Mouse (Mus musculus): ENCODE measurements around the gene Kcnh1. TPM values are rescaled to one million over a fixed set of nuclear protein-coding genes. Genes with fewer than 3 reads are reported as not detected.

Gene Kcnh1
- polyA plus RNA-seq, 1 experiment: 0.85 TPM

DNA sequence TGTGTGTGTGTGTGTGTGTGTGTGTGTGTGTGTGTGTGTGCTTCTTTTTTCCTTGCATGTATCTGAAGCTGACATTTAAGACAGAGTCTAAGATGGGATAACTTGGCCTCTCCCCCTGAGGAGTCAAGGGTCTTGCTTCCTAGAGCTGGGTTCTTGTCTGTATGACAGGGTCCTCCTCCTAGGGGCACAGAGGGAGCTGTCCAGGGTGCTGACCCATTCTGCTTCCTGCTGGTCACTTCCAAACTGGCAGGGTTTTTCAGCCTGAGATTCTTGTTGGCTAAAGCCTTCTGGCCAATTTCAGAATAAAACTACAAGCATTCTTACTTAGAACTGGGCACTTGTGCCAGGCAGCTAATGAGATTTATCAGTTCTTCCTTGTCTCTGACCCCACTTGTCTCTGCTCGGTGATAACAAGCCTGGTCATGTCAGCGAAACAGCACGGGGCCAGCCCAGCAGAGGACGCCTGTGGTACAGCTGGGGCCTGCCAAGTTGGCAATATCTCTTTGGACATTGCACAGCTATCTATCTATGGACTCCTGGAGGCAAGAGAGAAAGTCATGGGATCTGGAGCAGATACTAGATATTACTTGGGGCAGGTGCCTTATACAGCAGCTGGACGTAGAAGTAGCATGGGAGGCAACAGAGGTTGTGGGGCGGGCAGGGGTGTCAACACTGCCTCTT is 267.1 kb downstream of the Kcnh1 start:
- 80% methylated on average over 6 of the region's 6 CpGs for WGBS
- H3K36me3 ChIP-seq (ENCODE audit: control insufficient read depth, insufficient read depth, low read length): no peaks in the 10 kb centered on the region
- H3K4me3 ChIP-seq (ENCODE audit: extremely low read depth, insufficient read depth, insufficient read length): no peak overlapping the region
- DNase-seq (ENCODE audit: low read depth in 1 of 2, low spot score in 2 of 2): no peak
- H3K27me3 ChIP-seq (ENCODE audit: control insufficient read depth, insufficient read depth, low read length): no peaks in the 10 kb centered on the region
- no peaks in the 10 kb centered on the region for H3K4me1 ChIP-seq (ENCODE audit: control insufficient read depth, insufficient read depth, insufficient read length)
- TF ChIP-seq CTCF (IDR thresholded peaks at IDR 0.05; ENCODE audit: extremely low read depth, insufficient read depth, insufficient read length, insufficient replicate concordance): no peak
- TF ChIP-seq POLR2A (IDR thresholded peaks at IDR 0.05; ENCODE audit: low read depth, low read length): no peak
- H3K27ac ChIP-seq (ENCODE audit: insufficient read depth, low read length): no peak overlapping the region

DNA sequence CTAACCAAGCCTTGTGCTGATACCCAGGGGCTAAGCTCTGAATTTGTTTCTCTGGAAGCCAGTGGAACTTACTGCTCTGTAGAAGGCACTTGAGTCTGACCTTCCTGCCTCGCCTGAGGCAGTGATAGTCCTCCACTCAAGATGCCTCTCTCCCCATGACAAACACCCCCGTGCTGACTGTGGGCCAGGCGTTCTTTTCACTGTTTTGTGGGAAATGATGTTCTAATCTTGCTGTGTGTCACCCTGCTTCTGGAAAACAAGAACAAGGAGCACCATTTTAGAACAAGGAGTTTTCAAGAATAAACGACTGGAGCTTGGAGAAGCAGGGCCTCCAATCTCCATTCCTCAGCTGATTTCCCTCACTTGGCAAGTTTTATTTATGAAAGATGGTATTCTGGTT is 273.2 kb downstream of the Kcnh1 start:
- no peak overlapping the region for H3K4me3 ChIP-seq (ENCODE audit: extremely low read depth, insufficient read depth, insufficient read length)
- WGBS: 72% methylated on average over 4 of the region's 4 CpGs
- H3K27ac ChIP-seq (ENCODE audit: insufficient read depth, low read length): no peak overlapping the region
- no peaks in the 10 kb centered on the region for H3K36me3 ChIP-seq (ENCODE audit: control insufficient read depth, insufficient read depth, low read length)
- H3K27me3 ChIP-seq (ENCODE audit: control insufficient read depth, insufficient read depth, low read length): no peaks in the 10 kb centered on the region
- no peak for DNase-seq (ENCODE audit: low read depth in 1 of 2, low spot score in 2 of 2)
- H3K4me1 ChIP-seq (ENCODE audit: control insufficient read depth, insufficient read depth, insufficient read length): no peaks in the 10 kb centered on the region
- TF ChIP-seq POLR2A (IDR thresholded peaks at IDR 0.05; ENCODE audit: low read depth, low read length) (no peak), CTCF (IDR thresholded peaks at IDR 0.05; ENCODE audit: extremely low read depth, insufficient read depth, insufficient read length, insufficient replicate concordance) (no peak)

- no peaks in the 10 kb centered on the region for H3K36me3 ChIP-seq (ENCODE audit: control insufficient read depth, insufficient read depth, low read length)
- H3K4me3 ChIP-seq (ENCODE audit: extremely low read depth, insufficient read depth, insufficient read length): no peak overlapping the region
- no peak overlapping the region for H3K27ac ChIP-seq (ENCODE audit: insufficient read depth, low read length)
- no peak for DNase-seq (ENCODE audit: low read depth in 1 of 2, low spot score in 2 of 2)
- no peaks in the 10 kb centered on the region for H3K27me3 ChIP-seq (ENCODE audit: control insufficient read depth, insufficient read depth, low read length)
- TF ChIP-seq POLR2A (IDR thresholded peaks at IDR 0.05; ENCODE audit: low read depth, low read length) (no peak), CTCF (IDR thresholded peaks at IDR 0.05; ENCODE audit: extremely low read depth, insufficient read depth, insufficient read length, insufficient replicate concordance) (no peak)
- WGBS: 65% methylated on average over 4 of the region's 4 CpGs
- no peaks in the 10 kb centered on the region for H3K4me1 ChIP-seq (ENCODE audit: control insufficient read depth, insufficient read depth, insufficient read length)
These were observed 281.8 kb downstream of the Kcnh1 start for GRCm38 (mm10) chr1:192472366-192472765.

- Histone ChIP-seq H3K4me3 (ENCODE audit: extremely low read depth, insufficient read depth, insufficient read length) (no peak overlapping the region), H3K27me3 (ENCODE audit: control insufficient read depth, insufficient read depth, low read length) (no peaks in the 10 kb centered on the region), H3K4me1 (ENCODE audit: control insufficient read depth, insufficient read depth, insufficient read length) (no peaks in the 10 kb centered on the region), H3K27ac (ENCODE audit: insufficient read depth, low read length) (no peak overlapping the region), H3K36me3 (ENCODE audit: control insufficient read depth, insufficient read depth, low read length) (no peaks in the 10 kb centered on the region)
- 90% methylated on average over 6 of the region's 6 CpGs for WGBS
- TF ChIP-seq CTCF (IDR thresholded peaks at IDR 0.05; ENCODE audit: extremely low read depth, insufficient read depth, insufficient read length, insufficient replicate concordance): no peak
- TF ChIP-seq POLR2A (IDR thresholded peaks at IDR 0.05; ENCODE audit: low read depth, low read length): no peak
- no peak for DNase-seq (ENCODE audit: low read depth in 1 of 2, low spot score in 2 of 2)
These were observed 282.6 kb downstream of the Kcnh1 start for GRCm38 (mm10) chr1:192473134-192473533.

DNA sequence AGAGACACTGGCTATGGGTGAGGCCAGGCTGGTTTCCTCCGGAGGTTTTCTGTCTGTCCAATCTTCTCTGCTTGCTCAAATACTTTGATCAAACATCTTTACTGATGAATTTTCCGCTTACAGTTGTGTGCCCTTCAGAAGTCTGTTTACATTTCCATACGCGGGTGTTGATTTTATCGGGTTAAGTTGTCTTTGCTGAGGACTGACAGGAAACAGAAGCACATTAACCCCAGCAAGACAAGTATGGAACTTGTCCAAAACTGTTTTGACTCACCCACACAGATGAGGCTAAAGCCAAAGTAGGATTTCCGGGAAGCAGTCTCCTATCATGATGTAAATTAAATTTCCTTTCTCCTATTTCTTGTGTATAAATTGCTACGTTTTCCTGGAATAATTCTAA is 286.1 kb downstream of the Kcnh1 start:
- TF ChIP-seq POLR2A (IDR thresholded peaks at IDR 0.05; ENCODE audit: low read depth, low read length) (no peak), CTCF (IDR thresholded peaks at IDR 0.05; ENCODE audit: extremely low read depth, insufficient read depth, insufficient read length, insufficient replicate concordance) (no peak)
- no peak overlapping the region for H3K27ac ChIP-seq (ENCODE audit: insufficient read depth, low read length)
- WGBS: 51% methylated on average over 7 of the region's 7 CpGs
- no peaks in the 10 kb centered on the region for H3K36me3 ChIP-seq (ENCODE audit: control insufficient read depth, insufficient read depth, low read length)
- H3K4me3 ChIP-seq (ENCODE audit: extremely low read depth, insufficient read depth, insufficient read length): no peak overlapping the region
- no peak for DNase-seq (ENCODE audit: low read depth in 1 of 2, low spot score in 2 of 2)
- H3K27me3 ChIP-seq (ENCODE audit: control insufficient read depth, insufficient read depth, low read length): no peaks in the 10 kb centered on the region
- H3K4me1 ChIP-seq (ENCODE audit: control insufficient read depth, insufficient read depth, insufficient read length): no peaks in the 10 kb centered on the region

DNA sequence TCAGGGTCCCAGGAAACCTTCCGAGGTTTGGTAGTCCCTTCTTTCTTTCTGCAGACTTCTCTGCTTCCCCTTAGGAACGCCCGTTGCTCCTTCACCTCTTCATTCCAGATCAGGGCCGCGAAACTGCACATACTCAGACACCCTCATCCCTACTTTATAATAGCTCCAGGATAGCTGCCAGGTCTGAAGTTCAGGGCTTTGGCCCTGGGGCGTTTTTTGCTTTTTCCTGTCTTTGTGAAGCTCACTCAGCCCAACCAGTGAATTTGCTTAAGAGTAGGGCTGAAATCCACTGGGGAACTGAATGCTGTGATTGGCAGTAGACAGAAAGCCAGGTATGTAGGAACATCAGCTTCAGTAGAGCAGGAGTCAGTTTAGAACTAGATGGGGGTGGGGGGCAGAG is 287.0 kb downstream of the Kcnh1 start:
- DNase-seq (ENCODE audit: low read depth in 1 of 2, low spot score in 2 of 2): no peak
- Histone ChIP-seq H3K27ac (ENCODE audit: insufficient read depth, low read length) (no peak overlapping the region), H3K27me3 (ENCODE audit: control insufficient read depth, insufficient read depth, low read length) (no peaks in the 10 kb centered on the region), H3K4me1 (ENCODE audit: control insufficient read depth, insufficient read depth, insufficient read length) (no peaks in the 10 kb centered on the region), H3K4me3 (ENCODE audit: extremely low read depth, insufficient read depth, insufficient read length) (no peak overlapping the region), H3K36me3 (ENCODE audit: control insufficient read depth, insufficient read depth, low read length) (no peaks in the 10 kb centered on the region)
- WGBS: 78% methylated on average over 6 of the region's 6 CpGs
- TF ChIP-seq CTCF (IDR thresholded peaks at IDR 0.05; ENCODE audit: extremely low read depth, insufficient read depth, insufficient read length, insufficient replicate concordance) (no peak), POLR2A (IDR thresholded peaks at IDR 0.05; ENCODE audit: low read depth, low read length) (no peak)

- no peak for DNase-seq (ENCODE audit: low read depth in 1 of 2, low spot score in 2 of 2)
- no peaks in the 10 kb centered on the region for H3K27me3 ChIP-seq (ENCODE audit: control insufficient read depth, insufficient read depth, low read length)
- TF ChIP-seq CTCF (IDR thresholded peaks at IDR 0.05; ENCODE audit: extremely low read depth, insufficient read depth, insufficient read length, insufficient replicate concordance) (no peak), POLR2A (IDR thresholded peaks at IDR 0.05; ENCODE audit: low read depth, low read length) (no peak)
- no peaks in the 10 kb centered on the region for H3K4me1 ChIP-seq (ENCODE audit: control insufficient read depth, insufficient read depth, insufficient read length)
- H3K4me3 ChIP-seq (ENCODE audit: extremely low read depth, insufficient read depth, insufficient read length): no peak overlapping the region
- H3K36me3 ChIP-seq (ENCODE audit: control insufficient read depth, insufficient read depth, low read length): no peaks in the 10 kb centered on the region
- no peak overlapping the region for H3K27ac ChIP-seq (ENCODE audit: insufficient read depth, low read length)
- 73% methylated on average over 5 of the region's 5 CpGs for WGBS
These were observed 287.6 kb downstream of the Kcnh1 start for GRCm38 (mm10) chr1:192478176-192478575.
